In genomic region chr11:69089616-69090290, GRCm38 (mm10) we compare ENCODE assay signal across 8 mouse cellular contexts. TPM values are rescaled to one million over a fixed set of nuclear protein-coding genes. Genes with fewer than 3 reads are reported as not detected.
DNase-seq lines count a peak whose midpoint lies in the region; ATAC-seq and TF ChIP-seq lines count a peak whose summit lies in the region.

No protein-coding gene starts in this region.

- H3K27me3 ChIP-seq in liver, postnatal 0 days (ENCODE audit: insufficient read depth, low read length), result no peaks in the 10 kb centered on the region

- H3K9me3 ChIP-seq in liver, postnatal 0 days (ENCODE audit: low read length), result no peaks in the 10 kb centered on the region

- peaks cover 11% of the 10 kb centered on the region for H3K4me1 ChIP-seq in lung, adult 2 months (ENCODE audit: control insufficient read depth, insufficient read depth, low read length)
- peaks cover 3% of the 10 kb centered on the region for H3K4me1 ChIP-seq in cortical plate, adult 2 months (ENCODE audit: control insufficient read depth, insufficient read depth, low read length)
- peaks cover 33% of the 10 kb centered on the region for H3K4me1 ChIP-seq in liver, postnatal 0 days (ENCODE audit: insufficient read depth)

- H3K27ac ChIP-seq in cortical plate, adult 2 months (ENCODE audit: insufficient read depth, low read length), result peak overlapping the region; percentile 100
- H3K27ac ChIP-seq in liver, postnatal 0 days (ENCODE audit: low read depth), result peak overlapping the region; percentile 96

- H3K4me3 ChIP-seq in lung, adult 2 months (replicated peaks; ENCODE audit: extremely low read depth, low read depth, low read length), result peak overlapping the region; percentile 99
- H3K4me3 ChIP-seq in cortical plate, adult 2 months (ENCODE audit: insufficient read depth, low read length), result peak overlapping the region; percentile 96
- peak overlapping the region; percentile 97 for H3K4me3 ChIP-seq in liver, postnatal 0 days (ENCODE audit: low read depth, low read length)

- TF ChIP-seq POLR2A in lung, adult 2 months (IDR thresholded peaks at IDR 0.05; ENCODE audit: borderline replicate concordance, extremely low read depth, low read depth, low read length), result no peak
- 0 out of 2 replicates have a peak, but pooled peaks have one; percentile 24 for TF ChIP-seq POLR2A in cortical plate, adult 2 months (IDR thresholded peaks at IDR 0.05; ENCODE audit: extremely low read depth, insufficient read depth, low read length)

- TF ChIP-seq EP300 in liver, postnatal 0 days (IDR thresholded peaks at IDR 0.05; ENCODE audit: low read depth), result no peak

- no peak for TF ChIP-seq CTCF in lung, adult 2 months (IDR thresholded peaks at IDR 0.05; ENCODE audit: insufficient read depth, low read length)
- TF ChIP-seq CTCF in cortical plate, adult 2 months (IDR thresholded peaks at IDR 0.05; ENCODE audit: extremely low read depth, insufficient read depth, low read length), result no peak
- TF ChIP-seq CTCF in liver, postnatal 0 days (IDR thresholded peaks at IDR 0.05; ENCODE audit: low read depth), result no peak

- no peak for DNase-seq in lung, adult 2 months
- no peak for DNase-seq in lung, postnatal 10 days
- DNase-seq in heart, postnatal 4 days, result peak; percentile 14
- DNase-seq in liver, postnatal 0 days, result no peak
- DNase-seq in left cerebral cortex, adult 11 months (ENCODE audit: low spot score), result no peak
- no peak for DNase-seq in spleen, adult 12 weeks (ENCODE audit: low spot score)

- H3K4me2 ChIP-seq in liver, postnatal 0 days (ENCODE audit: low read depth, low read length), result peak overlapping the region; percentile 86

- 64% methylated on average over 12 of the region's 12 CpGs for WGBS in lung, adult 2 months
- 83% methylated on average over 12 of the region's 12 CpGs for WGBS in liver, postnatal 0 days (ENCODE audit: insufficient replicate concordance)

- H3K36me3 ChIP-seq in liver, postnatal 0 days (replicated peaks; ENCODE audit: insufficient read depth, low read length), result peaks cover 31% of the 10 kb centered on the region

- no peak for ATAC-seq in liver, postnatal 0 days
- ATAC-seq in monocyte, adult 5-6 weeks (replicated peaks; ENCODE audit: insufficient number of reproducible peaks, low FRiP score, low TSS enrichment, poor library complexity, severe bottlenecking), result no peak

- H3K9ac ChIP-seq in liver, postnatal 0 days (replicated peaks), result peak overlapping the region; percentile 100

RNA-seq across cellular contexts. Expression of gene Vamp2, which starts 1.5 kb away (rescaled TPM):
- 120 and 129 TPM in 2 replicates for polyA plus RNA-seq in lung, adult 2 months (2012; rRNA removed)
- 1,153 and 1,156 TPM in 2 replicates for polyA plus RNA-seq in cortical plate, adult 2 months (2012; rRNA removed)
- 10 to 100 TPM; 80.2 to 84.6 TPM for total RNA-seq in heart, postnatal 4 days (2021)
- polyA plus RNA-seq in liver, postnatal 0 days (2015; fragmentation: Nextera tagmentation; extraction: Ambion mirVana), result 13.6 and 14.2 TPM in 2 replicates
- total RNA-seq in monocyte, adult 5-6 weeks (2017), result 13.1 to 89.9 TPM (median 23.6 TPM) in 3 replicates

RNA-seq across cellular contexts. Expression of gene Per1, which starts 5.3 kb away (rescaled TPM):
- polyA plus RNA-seq in lung, adult 2 months (2012; rRNA removed), result 36.8 and 78.5 TPM in 2 replicates
- polyA plus RNA-seq in cortical plate, adult 2 months (2012; rRNA removed), result 48.3 and 57.6 TPM in 2 replicates
- 10 to 100 TPM; 42.6 to 55.6 TPM for total RNA-seq in heart, postnatal 4 days (2021)
- 3.0 and 8.2 TPM in 2 replicates for polyA plus RNA-seq in liver, postnatal 0 days (2015; fragmentation: Nextera tagmentation; extraction: Ambion mirVana)
- 44.9 to 89.7 TPM (median 81.1 TPM) in 3 replicates for total RNA-seq in monocyte, adult 5-6 weeks (2017)

RNA-seq across cellular contexts. Expression of gene Tmem107, which starts 19.1 kb away (rescaled TPM):
- polyA plus RNA-seq in lung, adult 2 months (2012; rRNA removed), result 69.8 and 75.7 TPM in 2 replicates
- polyA plus RNA-seq in cortical plate, adult 2 months (2012; rRNA removed), result 20.6 and 21.4 TPM in 2 replicates
- total RNA-seq in heart, postnatal 4 days (2021), result 1 to 10 TPM; 6.7 to 8.6 TPM
- 12.5 and 13.0 TPM in 2 replicates for polyA plus RNA-seq in liver, postnatal 0 days (2015; fragmentation: Nextera tagmentation; extraction: Ambion mirVana)
- total RNA-seq in monocyte, adult 5-6 weeks (2017), result 1.1 TPM in 1 of 3 replicates, not detected in the others

RNA-seq across cellular contexts. Expression of gene Borcs6, which starts 30.2 kb away (rescaled TPM):
- 21.0 and 22.8 TPM in 2 replicates for polyA plus RNA-seq in lung, adult 2 months (2012; rRNA removed)
- 32.5 and 34.1 TPM in 2 replicates for polyA plus RNA-seq in cortical plate, adult 2 months (2012; rRNA removed)
- 10 to 100 TPM; 13.8 to 14.3 TPM for total RNA-seq in heart, postnatal 4 days (2021)
- 5.4 and 6.6 TPM in 2 replicates for polyA plus RNA-seq in liver, postnatal 0 days (2015; fragmentation: Nextera tagmentation; extraction: Ambion mirVana)
- 12.4 to 16.1 TPM (median 13.3 TPM) in 3 replicates for total RNA-seq in monocyte, adult 5-6 weeks (2017)

RNA-seq across cellular contexts. Expression of gene Hes7, which starts 30.5 kb away (rescaled TPM):
- polyA plus RNA-seq in lung, adult 2 months (2012; rRNA removed), result 0.25 and 0.95 TPM in 2 replicates
- 0.50 and 0.83 TPM in 2 replicates for polyA plus RNA-seq in cortical plate, adult 2 months (2012; rRNA removed)
- under 1 TPM; 0.23 to 0.29 TPM for total RNA-seq in heart, postnatal 4 days (2021)
- 0.07 and 0.15 TPM in 2 replicates for polyA plus RNA-seq in liver, postnatal 0 days (2015; fragmentation: Nextera tagmentation; extraction: Ambion mirVana)
- total RNA-seq in monocyte, adult 5-6 weeks (2017), result 0.49 TPM in 1 of 3 replicates, not detected in the others
